Mouse (Mus musculus) layer of hippocampus, postnatal 14 days (tissue): ENCODE measurements around the gene Zhx3. TPM values are rescaled to one million over a fixed set of nuclear protein-coding genes. Genes with fewer than 3 reads are reported as not detected.

ENCODE experiments used
- DNase-seq, 2 experiments: peaks; one replicate each; pipeline ENCODE4 v3.0.0; 2021 to 2022; ENCODE audit warnings: low spot score in 2 of 2, mixed read lengths in 1 of 2
- total RNA-seq, 2 experiments: library from RNA; stranded (reverse); gene quantifications; 2 replicates each; pipeline ENCODE4 v1.2.3; 2021

The Zhx3 gene
- total RNA-seq, 2 experiments from 2014 or later = 114 to 125 TPM

GRCm38 (mm10) chr2:160884830-160885229, 12.0 kb upstream of the Zhx3 start:
- DNase-seq = no peak

GRCm38 (mm10) chr2:160883912-160884311, 11.1 kb upstream of the Zhx3 start:
- DNase-seq = no peak

- peak in 1 of 2 experiments; percentile 52 for DNase-seq
Measured at GRCm38 (mm10) chr2:160882436-160882835, 9.6 kb upstream of the Zhx3 start.

- DNase-seq = no peak
Measured at GRCm38 (mm10) chr2:160881462-160882101, 8.8 kb upstream of the Zhx3 start.

- peak; percentile 46 to 72 for DNase-seq
Measured at GRCm38 (mm10) chr2:160880453-160881195, 7.8 kb upstream of the Zhx3 start, which contains the start of gene Lpin3. Gene Lpin3 (plus strand): TSS chr2:160880670.

GRCm38 (mm10) chr2:160876115-160876514, 3.3 kb upstream of the Zhx3 start:
- DNase-seq = no peak

- no peak for DNase-seq
Measured at GRCm38 (mm10) chr2:160874231-160874877, 1.6 kb upstream of the Zhx3 start.

- peak; percentile 71 to 74 for DNase-seq
Measured at GRCm38 (mm10) chr2:160872395-160872794, 403 bp downstream of the Zhx3 start.

GRCm38 (mm10) chr2:160871310-160871709, 1.5 kb downstream of the Zhx3 start:
- DNase-seq = no peak

GRCm38 (mm10) chr2:160869446-160869845, 3.4 kb downstream of the Zhx3 start:
- DNase-seq = no peak

- DNase-seq = no peak
Measured at GRCm38 (mm10) chr2:160865266-160865665, 7.5 kb downstream of the Zhx3 start.

- DNase-seq = no peak
Measured at GRCm38 (mm10) chr2:160864112-160864511, 8.7 kb downstream of the Zhx3 start.

GRCm38 (mm10) chr2:160860363-160860762, 12.4 kb downstream of the Zhx3 start:
- no peak for DNase-seq

GRCm38 (mm10) chr2:160856359-160857102, 16.3 kb downstream of the Zhx3 start:
- DNase-seq = no peak

GRCm38 (mm10) chr2:160854687-160855086, 18.1 kb downstream of the Zhx3 start:
- DNase-seq = peak in 1 of 2 experiments; percentile 69

- DNase-seq = no peak
Measured at GRCm38 (mm10) chr2:160850360-160850759, 22.4 kb downstream of the Zhx3 start.

GRCm38 (mm10) chr2:160849617-160850240, 23.1 kb downstream of the Zhx3 start:
- no peak for DNase-seq

GRCm38 (mm10) chr2:160848186-160848585, 24.6 kb downstream of the Zhx3 start:
- no peak for DNase-seq

GRCm38 (mm10) chr2:160847664-160848063, 25.1 kb downstream of the Zhx3 start:
- no peak for DNase-seq

- DNase-seq = no peak
Measured at GRCm38 (mm10) chr2:160840838-160841237, 32.0 kb downstream of the Zhx3 start.

- DNase-seq = no peak
Measured at GRCm38 (mm10) chr2:160810802-160811201, 62.0 kb downstream of the Zhx3 start.
